Mouse (Mus musculus): Measurements from ENCODE around the gene Rad51.

DNA sequence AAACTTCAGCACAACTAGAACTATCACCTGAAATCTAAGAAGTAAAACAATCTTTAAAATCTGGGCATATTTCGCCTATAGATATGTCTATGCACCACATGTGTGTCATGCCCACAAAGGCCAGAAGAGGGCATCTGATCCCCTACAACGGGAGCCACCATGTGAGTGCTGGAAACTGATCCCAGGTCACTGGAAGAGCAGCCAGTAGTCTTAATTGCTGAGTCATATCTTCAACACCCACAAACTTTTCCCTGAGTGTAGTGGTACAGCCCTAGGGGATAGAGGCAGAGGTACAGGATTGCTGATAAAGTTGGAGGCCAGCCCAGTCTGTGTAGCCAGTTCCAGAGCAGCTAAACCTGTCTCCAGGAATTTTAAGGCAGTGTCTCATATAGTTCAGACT lies 32.6 kb downstream of the Rad51 start:
- no peak for TF ChIP-seq TCF12 (IDR thresholded peaks at IDR 0.05; ENCODE audit: insufficient read depth, poor library complexity, severe bottlenecking)
- no peak for TF ChIP-seq MAX (IDR thresholded peaks at IDR 0.05; ENCODE audit: low read depth)
- TF ChIP-seq CEBPB (IDR thresholded peaks at IDR 0.05; ENCODE audit: insufficient read depth, poor library complexity, severe bottlenecking) = no peak
- TF ChIP-seq POLR2A (IDR thresholded peaks at IDR 0.05; ENCODE audit: insufficient read length, low read depth) = no peak
- TF ChIP-seq MYOD1 (IDR thresholded peaks at IDR 0.05; ENCODE audit: control insufficient read depth in 1 of 3, insufficient read length in 2 of 3, low read depth in 2 of 3) = no peak
